Mouse (Mus musculus): Measurements from ENCODE around the gene Lsg1. TPM values are rescaled to one million over a fixed set of nuclear protein-coding genes. Genes with fewer than 3 reads are reported as not detected.

The Lsg1 gene
- polyA plus RNA-seq, 1 experiment from 2014 or later: 81.0 TPM

- DNase-seq (ENCODE audit: low spot score) (peak; percentile 88), ATAC-seq (replicated peaks; ENCODE audit: low FRiP score) (peak; percentile 88)
- Histone ChIP-seq H3K27me3 (replicated peaks; ENCODE audit: control insufficient read depth, insufficient read depth, low read length) (peaks cover 15% of the 10 kb centered on the region), H3K9ac (ENCODE audit: low read depth, low read length) (peak overlapping the region; percentile 78), H3K4me1 (replicated peaks; ENCODE audit: control insufficient read depth, insufficient read depth, low read length) (no peaks in the 10 kb centered on the region; the same call in none of the 2 replicates), H3K4me2 (peak overlapping the region; percentile 99), H3K9me3 (ENCODE audit: control insufficient read depth, low read length) (no peaks in the 10 kb centered on the region), H3K4me3 (ENCODE audit: low read depth, low read length) (peak overlapping the region; percentile 75), H3K27ac (ENCODE audit: low read depth, low read length) (no peak overlapping the region), H3K36me3 (ENCODE audit: control insufficient read depth, insufficient read depth, low read length) (no peaks in the 10 kb centered on the region)
- under 1% methylated on average over 63 of the region's 63 CpGs for WGBS
These were observed 37.2 kb downstream of the Lsg1 start for GRCm38 (mm10) chr16:30549966-30550747.

GRCm38 (mm10) chr16:30549516-30549915 is 37.9 kb downstream of the Lsg1 start:
- Histone ChIP-seq H3K4me1 (replicated peaks; ENCODE audit: control insufficient read depth, insufficient read depth, low read length) (no peaks in the 10 kb centered on the region; the same call in none of the 2 replicates), H3K9ac (ENCODE audit: low read depth, low read length) (no peak overlapping the region), H3K4me2 (peak overlapping the region; percentile 99), H3K27ac (ENCODE audit: low read depth, low read length) (no peak overlapping the region), H3K36me3 (ENCODE audit: control insufficient read depth, insufficient read depth, low read length) (no peaks in the 10 kb centered on the region), H3K27me3 (replicated peaks; ENCODE audit: control insufficient read depth, insufficient read depth, low read length) (peaks cover 15% of the 10 kb centered on the region), H3K4me3 (ENCODE audit: low read depth, low read length) (peak overlapping the region; percentile 75), H3K9me3 (ENCODE audit: control insufficient read depth, low read length) (no peaks in the 10 kb centered on the region)
- no peak for ATAC-seq (replicated peaks; ENCODE audit: low FRiP score)
- 76% methylated on average over 7 of the region's 7 CpGs for WGBS
- DNase-seq (ENCODE audit: low spot score): no peak

- WGBS: 80% methylated on average over 5 of the region's 5 CpGs
- Histone ChIP-seq H3K36me3 (ENCODE audit: control insufficient read depth, insufficient read depth, low read length) (no peaks in the 10 kb centered on the region), H3K27ac (ENCODE audit: low read depth, low read length) (no peak overlapping the region), H3K4me2 (no peak overlapping the region), H3K9ac (ENCODE audit: low read depth, low read length) (no peak overlapping the region), H3K4me1 (replicated peaks; ENCODE audit: control insufficient read depth, insufficient read depth, low read length) (no peaks in the 10 kb centered on the region; the same call in none of the 2 replicates), H3K27me3 (replicated peaks; ENCODE audit: control insufficient read depth, insufficient read depth, low read length) (peaks cover 15% of the 10 kb centered on the region), H3K9me3 (ENCODE audit: control insufficient read depth, low read length) (no peaks in the 10 kb centered on the region), H3K4me3 (ENCODE audit: low read depth, low read length) (no peak overlapping the region)
- no peak for DNase-seq (ENCODE audit: low spot score)
- ATAC-seq (replicated peaks; ENCODE audit: low FRiP score): no peak
These were observed 39.1 kb downstream of the Lsg1 start for GRCm38 (mm10) chr16:30548291-30548690.

- Histone ChIP-seq H3K27ac (ENCODE audit: low read depth, low read length) (no peak overlapping the region), H3K9ac (ENCODE audit: low read depth, low read length) (no peak overlapping the region), H3K27me3 (replicated peaks; ENCODE audit: control insufficient read depth, insufficient read depth, low read length) (peaks cover 17% of the 10 kb centered on the region), H3K4me3 (ENCODE audit: low read depth, low read length) (no peak overlapping the region), H3K4me1 (replicated peaks; ENCODE audit: control insufficient read depth, insufficient read depth, low read length) (no peaks in the 10 kb centered on the region), H3K4me2 (no peak overlapping the region), H3K36me3 (ENCODE audit: control insufficient read depth, insufficient read depth, low read length) (no peaks in the 10 kb centered on the region), H3K9me3 (ENCODE audit: control insufficient read depth, low read length) (no peaks in the 10 kb centered on the region)
- DNase-seq (ENCODE audit: low spot score) (no peak), ATAC-seq (replicated peaks; ENCODE audit: low FRiP score) (no peak)
- WGBS: 60% methylated on average over 4 of the region's 4 CpGs
These were observed 42.7 kb downstream of the Lsg1 start for GRCm38 (mm10) chr16:30544693-30545092.

DNA sequence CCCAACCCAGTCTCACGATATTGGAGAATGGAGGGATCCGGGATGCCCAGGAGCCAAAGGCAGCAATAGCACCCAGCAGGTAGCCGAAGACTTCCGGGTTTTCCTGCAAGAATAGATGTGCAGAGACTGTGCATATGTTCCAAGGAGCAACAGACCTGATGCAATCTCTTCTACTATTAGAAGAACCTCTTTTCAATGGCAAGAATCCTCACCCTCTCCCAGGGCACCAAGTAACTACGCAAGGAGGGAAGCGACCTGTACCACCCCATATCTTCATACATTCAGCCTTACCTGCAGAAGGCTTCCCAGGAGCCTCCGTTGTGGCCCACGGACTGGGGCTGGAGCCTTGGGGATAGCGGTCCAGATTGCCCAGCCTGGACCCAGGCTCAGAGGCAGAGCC is 44.0 kb downstream of the Lsg1 start:
- no peak overlapping the region for H3K4me2 ChIP-seq
- H3K27ac ChIP-seq (ENCODE audit: low read depth, low read length): no peak overlapping the region
- ATAC-seq (replicated peaks; ENCODE audit: low FRiP score): no peak
- peaks cover 5% of the 10 kb centered on the region; the same call in 1 of the 2 replicates for H3K27me3 ChIP-seq (replicated peaks; ENCODE audit: control insufficient read depth, insufficient read depth, low read length)
- no peaks in the 10 kb centered on the region for H3K4me1 ChIP-seq (replicated peaks; ENCODE audit: control insufficient read depth, insufficient read depth, low read length)
- no peaks in the 10 kb centered on the region for H3K36me3 ChIP-seq (ENCODE audit: control insufficient read depth, insufficient read depth, low read length)
- H3K4me3 ChIP-seq (ENCODE audit: low read depth, low read length): no peak overlapping the region
- DNase-seq (ENCODE audit: low spot score): no peak
- no peaks in the 10 kb centered on the region for H3K9me3 ChIP-seq (ENCODE audit: control insufficient read depth, low read length)
- H3K9ac ChIP-seq (ENCODE audit: low read depth, low read length): no peak overlapping the region
- WGBS: 83% methylated on average over 9 of the region's 9 CpGs

GRCm38 (mm10) chr16:30542826-30543225 is 44.6 kb downstream of the Lsg1 start:
- DNase-seq (ENCODE audit: low spot score): no peak
- Histone ChIP-seq H3K27me3 (replicated peaks; ENCODE audit: control insufficient read depth, insufficient read depth, low read length) (peaks cover 4% of the 10 kb centered on the region; the same call in 1 of the 2 replicates), H3K9ac (ENCODE audit: low read depth, low read length) (no peak overlapping the region), H3K27ac (ENCODE audit: low read depth, low read length) (no peak overlapping the region), H3K36me3 (ENCODE audit: control insufficient read depth, insufficient read depth, low read length) (no peaks in the 10 kb centered on the region), H3K4me3 (ENCODE audit: low read depth, low read length) (no peak overlapping the region), H3K9me3 (ENCODE audit: control insufficient read depth, low read length) (no peaks in the 10 kb centered on the region), H3K4me2 (no peak overlapping the region), H3K4me1 (replicated peaks; ENCODE audit: control insufficient read depth, insufficient read depth, low read length) (no peaks in the 10 kb centered on the region)
- 61% methylated on average over 6 of the region's 6 CpGs for WGBS
- no peak for ATAC-seq (replicated peaks; ENCODE audit: low FRiP score)

- no peak overlapping the region; the same call in 1 of the 2 replicates for H3K4me2 ChIP-seq
- peaks cover 4% of the 10 kb centered on the region; the same call in 1 of the 2 replicates for H3K27me3 ChIP-seq (replicated peaks; ENCODE audit: control insufficient read depth, insufficient read depth, low read length)
- H3K9me3 ChIP-seq (ENCODE audit: control insufficient read depth, low read length): no peaks in the 10 kb centered on the region
- no peak; the same call in 1 of the 2 replicates for ATAC-seq (replicated peaks; ENCODE audit: low FRiP score)
- 63% methylated on average over 20 of the region's 20 CpGs for WGBS
- no peak overlapping the region for H3K9ac ChIP-seq (ENCODE audit: low read depth, low read length)
- H3K27ac ChIP-seq (ENCODE audit: low read depth, low read length): no peak overlapping the region
- no peaks in the 10 kb centered on the region for H3K36me3 ChIP-seq (ENCODE audit: control insufficient read depth, insufficient read depth, low read length)
- no peak overlapping the region for H3K4me3 ChIP-seq (ENCODE audit: low read depth, low read length)
- DNase-seq (ENCODE audit: low spot score): no peak
- no peaks in the 10 kb centered on the region for H3K4me1 ChIP-seq (replicated peaks; ENCODE audit: control insufficient read depth, insufficient read depth, low read length)
These were observed 47.0 kb downstream of the Lsg1 start for GRCm38 (mm10) chr16:30540107-30541001.

GRCm38 (mm10) chr16:30539433-30539832 is 48.0 kb downstream of the Lsg1 start:
- Histone ChIP-seq H3K4me2 (no peak overlapping the region), H3K27ac (ENCODE audit: low read depth, low read length) (no peak overlapping the region), H3K9me3 (ENCODE audit: control insufficient read depth, low read length) (no peaks in the 10 kb centered on the region), H3K4me1 (replicated peaks; ENCODE audit: control insufficient read depth, insufficient read depth, low read length) (no peaks in the 10 kb centered on the region), H3K9ac (ENCODE audit: low read depth, low read length) (no peak overlapping the region), H3K27me3 (replicated peaks; ENCODE audit: control insufficient read depth, insufficient read depth, low read length) (peaks cover 4% of the 10 kb centered on the region; the same call in 1 of the 2 replicates), H3K36me3 (ENCODE audit: control insufficient read depth, insufficient read depth, low read length) (no peaks in the 10 kb centered on the region), H3K4me3 (ENCODE audit: low read depth, low read length) (no peak overlapping the region)
- DNase-seq (ENCODE audit: low spot score) (no peak), ATAC-seq (replicated peaks; ENCODE audit: low FRiP score) (no peak)
- 23% methylated on average over 10 of the region's 10 CpGs for WGBS
